Mouse (Mus musculus): ENCODE results near the gene Thoc2.
A peak's percentile ranks its signal among the peaks of the same experiment; 100 is the strongest.
"Not testable (repeated sequence)": the region's sequence is repeated elsewhere in the genome, so short reads cannot be mapped to it uniquely, and the experiment has no call there.

Thoc2 gene

GRCm38 (mm10) chrX:41920574-41920973 is at the start of gene Thoc2:
TSS of gene Thoc2 (minus strand) at chrX:41920674.
- no peak for DNase-seq (ENCODE audit: extremely low spot score, low read depth, low spot score)

GRCm38 (mm10) chrX:41970096-41970495 is 49.6 kb upstream of the Thoc2 start:
- DNase-seq (ENCODE audit: extremely low spot score, low read depth, low spot score) = no peak

GRCm38 (mm10) chrX:41969341-41969740 is 48.9 kb upstream of the Thoc2 start:
- no peak for DNase-seq (ENCODE audit: extremely low spot score, low read depth, low spot score)

GRCm38 (mm10) chrX:41957161-41957560 is 36.7 kb upstream of the Thoc2 start:
- DNase-seq (ENCODE audit: extremely low spot score, low read depth, low spot score) = no peak

GRCm38 (mm10) chrX:41941840-41942239 is 21.4 kb upstream of the Thoc2 start:
- DNase-seq (ENCODE audit: extremely low spot score, low read depth, low spot score) = no peak

- DNase-seq (ENCODE audit: extremely low spot score, low read depth, low spot score) = not testable (repeated sequence)
Measured at GRCm38 (mm10) chrX:41931821-41932220, 11.3 kb upstream of the Thoc2 start.

GRCm38 (mm10) chrX:41924708-41925107 is 4.2 kb upstream of the Thoc2 start:
- DNase-seq (ENCODE audit: extremely low spot score, low read depth, low spot score) = no peak

GRCm38 (mm10) chrX:41912061-41912401 is 8.4 kb downstream of the Thoc2 start:
- DNase-seq (ENCODE audit: extremely low spot score, low read depth, low spot score) = no peak

- DNase-seq (ENCODE audit: extremely low spot score, low read depth, low spot score) = peak; percentile 24
Measured at GRCm38 (mm10) chrX:41911390-41912060, 8.9 kb downstream of the Thoc2 start.

- DNase-seq (ENCODE audit: extremely low spot score, low read depth, low spot score) = no peak
Measured at GRCm38 (mm10) chrX:41910981-41911380, 9.5 kb downstream of the Thoc2 start.

GRCm38 (mm10) chrX:41910471-41910870 is 10.0 kb downstream of the Thoc2 start:
- no peak for DNase-seq (ENCODE audit: extremely low spot score, low read depth, low spot score)

GRCm38 (mm10) chrX:41884759-41885505 is 35.5 kb downstream of the Thoc2 start:
- no peak for DNase-seq (ENCODE audit: extremely low spot score, low read depth, low spot score)

GRCm38 (mm10) chrX:41876581-41876980 is 43.9 kb downstream of the Thoc2 start:
- DNase-seq (ENCODE audit: extremely low spot score, low read depth, low spot score) = no peak

GRCm38 (mm10) chrX:41837823-41838222 is 82.7 kb downstream of the Thoc2 start:
- no peak for DNase-seq (ENCODE audit: extremely low spot score, low read depth, low spot score)

GRCm38 (mm10) chrX:41805592-41805991 is 114.9 kb downstream of the Thoc2 start:
- DNase-seq (ENCODE audit: extremely low spot score, low read depth, low spot score) = no peak

GRCm38 (mm10) chrX:41793303-41793702 is 127.2 kb downstream of the Thoc2 start:
- DNase-seq (ENCODE audit: extremely low spot score, low read depth, low spot score) = no peak

All from hindlimb bud, embryonic 11.5 days (tissue).